Mouse (Mus musculus): ENCODE data around the gene Med18.

DNA sequence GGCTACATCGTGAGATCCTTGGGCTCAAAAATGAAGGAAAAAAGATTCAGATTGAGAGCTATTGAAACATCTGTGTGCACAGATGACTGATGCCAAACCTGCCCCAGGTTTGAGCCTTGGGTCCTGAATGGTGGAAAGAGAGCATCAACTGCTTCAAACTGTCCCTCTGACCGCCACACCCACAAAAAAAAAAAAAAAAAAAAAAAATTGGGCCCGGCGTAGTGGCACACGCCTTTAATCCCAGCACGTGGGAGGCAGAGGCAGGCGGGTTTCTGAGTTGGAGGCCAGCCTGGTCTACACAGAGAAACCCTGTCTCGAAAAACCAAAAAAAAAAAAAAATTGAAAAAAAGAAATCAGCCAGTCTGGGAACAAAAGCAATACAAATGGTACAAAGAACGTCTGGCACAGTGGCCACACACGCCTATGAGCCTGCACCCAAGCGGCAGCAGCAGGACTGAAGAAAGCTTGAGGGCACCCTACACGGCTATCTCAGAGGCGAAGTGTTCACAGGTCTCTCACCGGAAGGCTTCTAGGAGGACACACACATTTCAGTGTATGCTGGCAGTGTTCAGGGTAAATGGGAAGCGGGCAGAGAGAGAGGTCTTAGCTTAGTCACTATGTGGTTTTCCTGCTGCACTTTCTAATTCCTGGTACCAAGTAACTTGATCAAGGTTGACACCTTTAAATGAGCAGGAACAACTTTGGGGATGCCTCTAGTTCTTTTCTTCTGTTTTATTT, 26.7 kb upstream of the Med18 start:
- TF ChIP-seq CTCF (IDR thresholded peaks at IDR 0.05) (no peak), EP300 (IDR thresholded peaks at IDR 0.05) (no peak)

Data from lung, postnatal 0 days (tissue).